Mouse (Mus musculus): ENCODE measurements around the gene Arl6. TPM values are rescaled to one million over a fixed set of nuclear protein-coding genes. Genes with fewer than 3 reads are reported as not detected.

The Arl6 gene
- polyA plus RNA-seq, 1 experiment from 2014 or later: 51.8 TPM

- CTCF ChIA-PET: interaction anchor here (1.0 to 1.3 kb wide), 3 partner anchors 11 to 21 kb away, joined by 3 to 4 read pairs (median 3); no protein-coding TSS in a partner anchor
Measured at GRCm38 (mm10) chr16:59564025-59564424, 75.2 kb downstream of the Arl6 start.

More at GRCm38 (mm10) chr16:59564025-59564424, 75.2 kb downstream of the Arl6 start:
- POLR2A ChIA-PET: no interaction called here
- no peaks in the 10 kb centered on the region for H3K27me3 ChIP-seq
- in situ Hi-C loops (cut with MboI; ENCODE audit: low pct_unique_long_range_greater_than_20kb): no loop called here
- DNase-seq (ENCODE audit: low read depth, low spot score) (no peak), ATAC-seq (no peak)
- no peak for TF ChIP-seq CTCF (IDR thresholded peaks at IDR 0.05)

Other genes starting within 250 kb of the Arl6 start
- gene Gabrr3, start 232.1 kb downstream of the Arl6 start, polyA plus RNA-seq (2021): not detected
- 24.6 TPM for gene Riox2, start 167.6 kb downstream of the Arl6 start, polyA plus RNA-seq (2021)
- 3.5 TPM for gene Crybg3, start 38.4 kb downstream of the Arl6 start, polyA plus RNA-seq (2021)